Mouse (Mus musculus): Measurements from ENCODE around the gene Defb48. TPM values are rescaled to one million over a fixed set of nuclear protein-coding genes. Genes with fewer than 3 reads are reported as not detected.

Defb48 gene
- not detected for polyA plus RNA-seq (2014; fragmentation: Illumina TruSeq; extraction: RNeasy Lipid Tissue Mini Kit (QIAGEN cat#74804); ENCODE audit: low replicate concordance)

GRCm38 (mm10) chr14:62984410-62984809 is at the start of gene Defb48:
Gene Defb48 (minus strand): TSS chr14:62984510.

DNA sequence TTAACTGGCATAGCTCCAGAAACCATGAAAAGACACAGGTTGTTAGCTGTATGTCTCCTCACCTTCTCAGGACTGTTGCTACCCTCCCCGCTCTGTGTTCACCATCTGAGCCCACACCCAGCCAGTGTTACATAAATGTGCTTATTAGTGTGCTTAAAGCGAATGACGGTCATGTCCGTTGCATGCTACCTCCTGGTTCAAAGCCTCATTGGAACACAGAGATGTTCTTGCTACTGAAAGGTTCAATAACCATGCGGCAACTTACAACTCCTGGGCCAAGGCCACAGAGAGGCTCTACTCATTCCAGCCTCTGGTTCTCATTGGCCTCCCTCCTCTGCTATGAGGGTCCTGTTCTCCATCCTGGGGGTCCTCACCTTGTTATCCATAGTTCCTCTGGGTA is 27.2 kb upstream of the Defb48 start, which contains the start of gene Defb43:
Gene Defb43 (plus strand): TSS at position 301 of the 400 bp plus-strand sequence.

DNA sequence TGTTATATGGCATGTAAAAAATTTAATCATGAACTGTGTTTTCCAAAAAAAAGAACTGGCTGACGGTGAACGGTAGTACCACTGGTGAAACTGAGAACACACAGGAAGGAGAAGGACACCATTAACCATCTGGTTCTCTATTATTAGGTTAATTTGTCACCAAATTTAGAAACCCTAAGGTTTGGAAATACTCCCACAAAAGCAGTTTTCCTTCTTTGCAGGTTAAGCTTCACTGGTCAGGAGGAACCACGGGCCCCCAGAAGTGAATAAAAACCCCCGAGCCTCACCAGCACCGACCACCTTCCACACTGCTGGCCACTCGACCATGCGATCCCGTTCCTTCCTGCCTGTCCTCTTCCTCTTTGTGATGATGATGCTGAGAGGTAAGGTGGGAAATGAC is 13.5 kb upstream of the Defb48 start, which contains the start of gene Defb47:
Gene Defb47 (plus strand): TSS at position 301 of the 400 bp plus-strand sequence.

Other genes starting within 250 kb of the Defb48 start
- 54.0 TPM for gene Ints6, start 223.3 kb downstream of the Defb48 start, polyA plus RNA-seq (2014; fragmentation: Illumina TruSeq; extraction: RNeasy Lipid Tissue Mini Kit (QIAGEN cat#74804); ENCODE audit: low replicate concordance)
- 6.8 TPM for gene Wdfy2, start 146.8 kb downstream of the Defb48 start, polyA plus RNA-seq (2014; fragmentation: Illumina TruSeq; extraction: RNeasy Lipid Tissue Mini Kit (QIAGEN cat#74804); ENCODE audit: low replicate concordance)
- not detected for gene Defb47, start 13.6 kb upstream of the Defb48 start, polyA plus RNA-seq (2014; fragmentation: Illumina TruSeq; extraction: RNeasy Lipid Tissue Mini Kit (QIAGEN cat#74804); ENCODE audit: low replicate concordance)
- not detected for gene Defb43, start 27.3 kb upstream of the Defb48 start, polyA plus RNA-seq (2014; fragmentation: Illumina TruSeq; extraction: RNeasy Lipid Tissue Mini Kit (QIAGEN cat#74804); ENCODE audit: low replicate concordance)
- not detected for gene Defb42, start 62.5 kb upstream of the Defb48 start, polyA plus RNA-seq (2014; fragmentation: Illumina TruSeq; extraction: RNeasy Lipid Tissue Mini Kit (QIAGEN cat#74804); ENCODE audit: low replicate concordance)
- not detected for gene Defb30, start 65.5 kb upstream of the Defb48 start, polyA plus RNA-seq (2014; fragmentation: Illumina TruSeq; extraction: RNeasy Lipid Tissue Mini Kit (QIAGEN cat#74804); ENCODE audit: low replicate concordance)

All from small intestine, adult 10 weeks (tissue).